Comparison of ENCODE assay signal across 9 mouse cellular contexts in the genomic region with DNA sequence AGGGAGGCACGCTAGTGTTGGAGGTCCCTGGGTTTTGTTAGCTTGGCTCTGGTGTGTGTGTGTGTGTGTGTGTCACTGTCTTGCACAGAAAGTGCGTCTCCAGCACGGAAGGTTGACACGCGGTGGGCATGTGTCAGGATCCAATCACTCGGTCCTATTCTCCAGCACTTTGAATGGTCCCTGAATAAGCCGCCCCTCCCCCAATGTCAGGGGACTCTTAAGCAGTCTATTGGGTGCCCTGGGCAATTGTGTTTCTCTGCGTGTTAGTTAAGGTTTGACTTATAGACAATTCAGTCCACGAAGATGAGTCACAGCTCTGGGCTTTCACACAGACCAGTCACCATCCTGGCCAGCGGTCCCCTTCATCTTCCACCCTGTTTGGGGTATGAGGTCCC. TPM values are rescaled to one million over a fixed set of nuclear protein-coding genes. Genes with fewer than 3 reads are reported as not detected.
A peak's percentile ranks its signal among the peaks of the same experiment; 100 is the strongest.
DNase-seq lines count a peak whose midpoint lies in the region; ATAC-seq lines count a peak whose summit lies in the region.
"Had no signal": no experiment of that assay in that cellular context is flagged by ENCODE, and none has a peak within 500 bp of the region (broad histone marks: within the 10 kb centered on the region; RNA-seq: fewer than 3 reads in every experiment).

No protein-coding gene starts in this region.

- peak overlapping the region; percentile 78 for H3K4me3 ChIP-seq in heart, embryonic 15.5 days
- H3K4me3 ChIP-seq in forebrain, embryonic 12.5 days (replicated peaks): no peak overlapping the region
- peak overlapping the region; percentile 75 for H3K4me3 ChIP-seq in limb, embryonic 13.5 days

- no peak overlapping the region for H3K27ac ChIP-seq in heart, embryonic 15.5 days
- H3K27ac ChIP-seq in forebrain, embryonic 12.5 days: no peak overlapping the region
- no peak overlapping the region for H3K27ac ChIP-seq in limb, embryonic 13.5 days

- H3K9me3 ChIP-seq in heart, embryonic 15.5 days (replicated peaks): no peaks in the 10 kb centered on the region
- H3K9me3 ChIP-seq in forebrain, embryonic 12.5 days: no peaks in the 10 kb centered on the region
- H3K9me3 ChIP-seq in limb, embryonic 13.5 days: no peaks in the 10 kb centered on the region

- H3K4me1 ChIP-seq in heart, embryonic 15.5 days (replicated peaks): peaks cover 41% of the 10 kb centered on the region
- H3K4me1 ChIP-seq in forebrain, embryonic 12.5 days: peaks cover 49% of the 10 kb centered on the region
- H3K4me1 ChIP-seq in limb, embryonic 13.5 days: peaks cover 54% of the 10 kb centered on the region

- intact Hi-C loops in heart, postnatal 25 days (cut with DNase I): loop anchor here (5.0 kb wide), 1 partner anchor 61 kb away; no protein-coding TSS in a partner anchor

- no peak for ATAC-seq in heart, embryonic 15.5 days (replicated peaks; ENCODE audit: insufficient number of reproducible peaks, insufficient read depth, low FRiP score, low read depth)
- no peak for ATAC-seq in forebrain, embryonic 12.5 days (ENCODE audit: low FRiP score)
- ATAC-seq in limb, embryonic 13.5 days (ENCODE audit: low FRiP score, low read depth): no peak
- no peak for ATAC-seq in granulocyte monocyte progenitor cell, adult 5-6 weeks (replicated peaks; ENCODE audit: poor library complexity, severe bottlenecking)

- WGBS in heart, embryonic 15.5 days: 10% methylated on average over 10 of the region's 10 CpGs
- WGBS in forebrain, embryonic 12.5 days: 5% methylated on average over 10 of the region's 10 CpGs
- 9% methylated on average over 10 of the region's 10 CpGs for WGBS in limb, embryonic 13.5 days

- H3K9ac ChIP-seq in heart, embryonic 15.5 days: peak overlapping the region; percentile 75; the same call in 1 of the 2 replicates
- no peak overlapping the region for H3K9ac ChIP-seq in forebrain, embryonic 12.5 days
- peak overlapping the region; percentile 48; the same call in 1 of the 2 replicates for H3K9ac ChIP-seq in limb, embryonic 13.5 days

- H3K27me3 ChIP-seq in heart, embryonic 15.5 days: peaks cover 74% of the 10 kb centered on the region
- peaks cover 82% of the 10 kb centered on the region for H3K27me3 ChIP-seq in forebrain, embryonic 12.5 days
- peaks cover 78% of the 10 kb centered on the region for H3K27me3 ChIP-seq in limb, embryonic 13.5 days
- H3K27me3 ChIP-seq: Patski had no signal

- H3K4me2 ChIP-seq in heart, embryonic 15.5 days: peak overlapping the region; percentile 99
- H3K4me2 ChIP-seq in forebrain, embryonic 12.5 days: peak overlapping the region; percentile 88
- H3K4me2 ChIP-seq in limb, embryonic 13.5 days (replicated peaks): peak overlapping the region; percentile 89

- DNase-seq in heart, postnatal 25 days (ENCODE audit: low spot score): no peak
- DNase-seq in ES-CJ7 (ENCODE audit: low read depth, low spot score) (peak; percentile 29), adipocyte (ENCODE audit: low spot score) (no peak)
- no peak for DNase-seq in ovary, adult 18-20 months (ENCODE audit: low spot score)

- H3K36me3 ChIP-seq in heart, embryonic 15.5 days: no peaks in the 10 kb centered on the region
- no peaks in the 10 kb centered on the region for H3K36me3 ChIP-seq in forebrain, embryonic 12.5 days (replicated peaks)
- H3K36me3 ChIP-seq in limb, embryonic 13.5 days: no peaks in the 10 kb centered on the region

RNA-seq across cellular contexts. Expression of gene Wnt9a, which starts 0.9 kb away (rescaled TPM):
- polyA plus RNA-seq in heart, embryonic 15.5 days (2015; fragmentation: Nextera tagmentation; extraction: Ambion mirVana): 2.3 and 4.2 TPM in 2 replicates
- total RNA-seq in heart, postnatal 25 days (2021): 1 to 10 TPM; 5.6 to 6.6 TPM
- 4.9 and 5.3 TPM in 2 replicates for polyA plus RNA-seq in forebrain, embryonic 12.5 days (2016; fragmentation: Nextera tagmentation; extraction: Ambion mirVana)
- 8.1 and 8.9 TPM in 2 replicates for polyA plus RNA-seq in limb, embryonic 13.5 days (2015; fragmentation: Nextera tagmentation; extraction: Ambion mirVana)
- total RNA-seq in granulocyte monocyte progenitor cell, adult 5-6 weeks (2014; fragmentation: Nextera tagmentation): not detected in 2 replicates
- total RNA-seq in granulocyte monocyte progenitor cell, adult 5-6 weeks (2017): not detected in 2 replicates

RNA-seq across cellular contexts. Expression of gene Wnt3a, which starts 15.3 kb away (rescaled TPM):
- polyA plus RNA-seq in heart, embryonic 15.5 days (2015; fragmentation: Nextera tagmentation; extraction: Ambion mirVana): not detected in 2 replicates
- total RNA-seq in heart, postnatal 25 days (2021): not detected
- polyA plus RNA-seq in forebrain, embryonic 12.5 days (2016; fragmentation: Nextera tagmentation; extraction: Ambion mirVana): 4.9 and 6.8 TPM in 2 replicates
- 2.6 and 3.1 TPM in 2 replicates for polyA plus RNA-seq in limb, embryonic 13.5 days (2015; fragmentation: Nextera tagmentation; extraction: Ambion mirVana)
- not detected in 2 replicates for total RNA-seq in granulocyte monocyte progenitor cell, adult 5-6 weeks (2014; fragmentation: Nextera tagmentation)
- not detected in 2 replicates for total RNA-seq in granulocyte monocyte progenitor cell, adult 5-6 weeks (2017)
- polyA plus RNA-seq: Patski had no signal
